Mouse (Mus musculus): Measurements from ENCODE around the gene Bcl7a. TPM values are rescaled to one million over a fixed set of nuclear protein-coding genes. Genes with fewer than 3 reads are reported as not detected.

Bcl7a gene
- polyA plus RNA-seq, 1 experiment, result 28.9 TPM

DNA sequence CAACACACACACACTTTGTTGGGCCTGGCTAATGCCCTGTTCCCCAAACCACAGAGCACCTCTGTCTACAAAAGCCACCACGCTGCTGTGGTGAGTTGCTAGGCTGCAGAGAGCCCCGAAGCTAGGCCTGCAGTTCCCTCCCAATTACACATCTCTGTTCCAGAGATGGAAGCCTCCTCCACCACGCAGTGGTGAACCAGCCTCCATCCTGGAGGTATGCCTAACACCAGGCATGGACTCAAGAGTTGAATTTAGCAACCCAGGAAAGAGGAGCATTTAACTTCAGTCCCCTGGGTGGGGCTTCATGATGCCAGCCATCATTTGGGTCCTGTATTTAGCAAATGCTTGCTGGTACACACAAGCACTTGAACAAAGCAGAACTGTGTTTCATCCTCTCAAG is 5.2 kb upstream of the Bcl7a start:
- Histone ChIP-seq H3K27ac (ENCODE audit: insufficient read depth, low read length) (no peak overlapping the region), H3K27me3 (ENCODE audit: control insufficient read depth, insufficient read depth, low read length) (no peaks in the 10 kb centered on the region), H3K4me1 (ENCODE audit: control insufficient read depth, insufficient read depth, low read length) (peaks cover 2% of the 10 kb centered on the region; the same call in 1 of the 2 replicates), H3K4me3 (replicated peaks; ENCODE audit: insufficient read depth, low read depth, low read length) (no peak overlapping the region)
- no peak for DNase-seq
- TF ChIP-seq CTCF (IDR thresholded peaks at IDR 0.05; ENCODE audit: borderline replicate concordance, insufficient read depth, low read depth, low read length) (no peak), POLR2A (IDR thresholded peaks at IDR 0.05; ENCODE audit: borderline replicate concordance, insufficient read depth, low read length) (no peak)
- 66% methylated on average over 3 of the region's 3 CpGs for WGBS

DNA sequence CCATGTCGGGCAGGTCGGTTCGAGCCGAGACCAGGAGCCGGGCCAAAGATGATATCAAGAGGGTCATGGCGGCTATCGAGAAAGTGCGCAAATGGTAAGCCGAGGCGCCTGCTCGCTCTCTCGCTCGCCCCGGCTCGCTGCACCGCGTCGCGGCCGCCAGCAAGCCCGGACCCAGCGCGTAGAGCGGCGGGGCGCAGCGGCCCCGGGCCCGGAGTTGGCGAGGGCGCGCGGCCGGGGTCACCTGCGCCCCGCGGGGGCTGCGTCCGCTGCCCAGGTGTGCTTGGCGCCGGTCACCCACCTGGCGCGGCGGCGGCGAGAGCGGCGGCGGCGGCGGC is 961 bp downstream of the Bcl7a start:
- no peak for TF ChIP-seq POLR2A (IDR thresholded peaks at IDR 0.05; ENCODE audit: borderline replicate concordance, insufficient read depth, low read length)
- no peak for TF ChIP-seq CTCF (IDR thresholded peaks at IDR 0.05; ENCODE audit: borderline replicate concordance, insufficient read depth, low read depth, low read length)
- H3K4me3 ChIP-seq (replicated peaks; ENCODE audit: insufficient read depth, low read depth, low read length), result peak overlapping the region; percentile 62
- no peak for DNase-seq
- H3K27me3 ChIP-seq (ENCODE audit: control insufficient read depth, insufficient read depth, low read length), result no peaks in the 10 kb centered on the region
- peaks cover 8% of the 10 kb centered on the region for H3K4me1 ChIP-seq (ENCODE audit: control insufficient read depth, insufficient read depth, low read length)
- 0% methylated on average over 34 of the region's 51 CpGs for WGBS
- H3K27ac ChIP-seq (ENCODE audit: insufficient read depth, low read length), result peak overlapping the region; percentile 68

GRCm38 (mm10) chr5:123344963-123345852 is 1.6 kb downstream of the Bcl7a start:
- whole genome bisulfite sequencing, result under 1% methylated on average over 85 of the region's 87 CpGs

DNA sequence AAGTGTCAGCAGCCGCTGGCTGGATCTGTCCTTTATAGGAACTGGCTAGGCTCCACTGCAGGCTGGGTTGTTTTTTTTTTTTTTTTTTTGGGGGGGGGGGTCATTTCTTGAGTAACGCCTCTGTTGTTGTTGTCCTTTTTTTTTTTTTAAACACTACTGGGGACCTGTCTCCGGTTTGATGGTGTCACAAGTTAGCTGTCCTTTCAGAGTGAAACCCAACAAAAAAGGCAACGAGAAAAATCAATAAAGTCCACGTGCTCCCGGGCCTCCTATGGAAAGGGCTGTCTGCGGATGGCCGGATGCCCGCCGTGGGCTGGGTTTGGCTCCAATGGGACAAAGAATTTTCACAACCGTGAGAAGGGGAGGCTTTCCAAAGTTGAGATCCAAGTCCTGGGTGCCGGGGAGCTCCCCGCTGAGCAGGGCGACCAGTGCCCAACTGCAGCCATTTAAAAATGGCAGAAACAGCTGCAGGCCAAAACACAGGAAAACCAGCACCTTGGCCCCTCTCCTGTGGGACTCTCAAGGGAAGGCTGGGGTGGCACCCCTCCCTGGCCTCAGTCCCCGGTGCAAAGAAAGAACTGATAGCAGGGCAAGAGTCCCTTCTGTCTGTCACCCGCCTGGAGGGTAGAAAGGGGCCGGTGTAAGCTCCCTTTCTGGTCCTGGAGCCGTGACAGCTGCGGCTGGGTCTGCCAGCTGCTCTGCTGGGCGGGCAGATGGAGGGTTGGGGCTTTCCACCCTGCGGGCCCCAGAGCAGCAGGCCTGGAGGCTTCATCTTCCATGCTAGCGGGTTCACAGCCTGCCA is 2.4 kb downstream of the Bcl7a start:
- WGBS, result 2% methylated on average over 22 of the region's 22 CpGs
- Histone ChIP-seq H3K4me1 (ENCODE audit: control insufficient read depth, insufficient read depth, low read length) (peaks cover 14% of the 10 kb centered on the region), H3K4me3 (replicated peaks; ENCODE audit: insufficient read depth, low read depth, low read length) (peak overlapping the region; percentile 62), H3K27me3 (ENCODE audit: control insufficient read depth, insufficient read depth, low read length) (no peaks in the 10 kb centered on the region), H3K27ac (ENCODE audit: insufficient read depth, low read length) (peak overlapping the region; percentile 68; the same call in 1 of the 2 replicates)
- DNase-seq, result peak; percentile 53 to 56
- no peak for TF ChIP-seq CTCF (IDR thresholded peaks at IDR 0.05; ENCODE audit: borderline replicate concordance, insufficient read depth, low read depth, low read length)
- no peak for TF ChIP-seq POLR2A (IDR thresholded peaks at IDR 0.05; ENCODE audit: borderline replicate concordance, insufficient read depth, low read length)

More at GRCm38 (mm10) chr5:123344963-123345852, 1.6 kb downstream of the Bcl7a start:
- TF ChIP-seq CTCF (IDR thresholded peaks at IDR 0.05; ENCODE audit: borderline replicate concordance, insufficient read depth, low read depth, low read length) (no peak), POLR2A (IDR thresholded peaks at IDR 0.05; ENCODE audit: borderline replicate concordance, insufficient read depth, low read length) (no peak)
- Histone ChIP-seq H3K4me1 (ENCODE audit: control insufficient read depth, insufficient read depth, low read length) (peaks cover 9% of the 10 kb centered on the region), H3K4me3 (replicated peaks; ENCODE audit: insufficient read depth, low read depth, low read length) (peak overlapping the region; percentile 62), H3K27me3 (ENCODE audit: control insufficient read depth, insufficient read depth, low read length) (no peaks in the 10 kb centered on the region), H3K27ac (ENCODE audit: insufficient read depth, low read length) (peak overlapping the region; percentile 68)
- DNase-seq, result peak; percentile 61 to 69

- 60% methylated on average over 7 of the region's 7 CpGs for WGBS
Measured at GRCm38 (mm10) chr5:123346701-123347270, 3.2 kb downstream of the Bcl7a start.

GRCm38 (mm10) chr5:123347985-123348384 is 4.4 kb downstream of the Bcl7a start:
- 71% methylated on average over 2 of the region's 2 CpGs for WGBS
- H3K4me1 ChIP-seq (ENCODE audit: control insufficient read depth, insufficient read depth, low read length), result peaks cover 30% of the 10 kb centered on the region
- no peak for DNase-seq
- H3K27ac ChIP-seq (ENCODE audit: insufficient read depth, low read length), result no peak overlapping the region
- H3K4me3 ChIP-seq (replicated peaks; ENCODE audit: insufficient read depth, low read depth, low read length), result no peak overlapping the region
- TF ChIP-seq CTCF (IDR thresholded peaks at IDR 0.05; ENCODE audit: borderline replicate concordance, insufficient read depth, low read depth, low read length), result no peak
- no peak for TF ChIP-seq POLR2A (IDR thresholded peaks at IDR 0.05; ENCODE audit: borderline replicate concordance, insufficient read depth, low read length)
- no peaks in the 10 kb centered on the region for H3K27me3 ChIP-seq (ENCODE audit: control insufficient read depth, insufficient read depth, low read length)

More at GRCm38 (mm10) chr5:123346701-123347270, 3.2 kb downstream of the Bcl7a start:
- Histone ChIP-seq H3K27me3 (ENCODE audit: control insufficient read depth, insufficient read depth, low read length) (no peaks in the 10 kb centered on the region), H3K4me3 (replicated peaks; ENCODE audit: insufficient read depth, low read depth, low read length) (peak overlapping the region; percentile 62), H3K4me1 (ENCODE audit: control insufficient read depth, insufficient read depth, low read length) (peaks cover 18% of the 10 kb centered on the region), H3K27ac (ENCODE audit: insufficient read depth, low read length) (no peak overlapping the region)
- TF ChIP-seq CTCF (IDR thresholded peaks at IDR 0.05; ENCODE audit: borderline replicate concordance, insufficient read depth, low read depth, low read length) (no peak), POLR2A (IDR thresholded peaks at IDR 0.05; ENCODE audit: borderline replicate concordance, insufficient read depth, low read length) (no peak)
- no peak for DNase-seq

DNA sequence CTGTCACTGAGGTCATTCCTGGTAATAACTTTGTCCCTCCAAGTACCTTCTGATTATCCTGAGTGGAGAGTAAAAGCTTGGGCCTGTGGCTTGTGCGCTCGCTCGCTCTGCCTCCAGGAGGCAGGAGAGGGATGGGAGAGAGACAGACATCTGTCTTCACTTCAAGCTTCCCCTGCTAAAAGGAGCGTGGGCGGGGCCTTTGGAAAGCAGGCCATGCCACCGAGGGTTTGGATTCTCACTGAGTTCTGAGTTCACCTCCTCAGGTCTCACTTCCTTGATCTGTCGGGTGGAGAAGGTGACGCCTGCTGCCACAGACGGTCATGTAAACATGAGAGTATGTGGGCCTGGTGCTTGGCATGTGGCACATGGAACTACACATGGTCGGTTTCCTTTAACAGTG is 6.8 kb downstream of the Bcl7a start:
- 33% methylated on average over 10 of the region's 10 CpGs for WGBS
- DNase-seq, result peak in 1 of 2 experiments; percentile 40

More for the DNA sequence above, 6.8 kb downstream of the Bcl7a start:
- no peaks in the 10 kb centered on the region for H3K27me3 ChIP-seq (ENCODE audit: control insufficient read depth, insufficient read depth, low read length)
- peaks cover 28% of the 10 kb centered on the region for H3K4me1 ChIP-seq (ENCODE audit: control insufficient read depth, insufficient read depth, low read length)
- H3K4me3 ChIP-seq (replicated peaks; ENCODE audit: insufficient read depth, low read depth, low read length), result no peak overlapping the region
- no peak overlapping the region for H3K27ac ChIP-seq (ENCODE audit: insufficient read depth, low read length)
- TF ChIP-seq POLR2A (IDR thresholded peaks at IDR 0.05; ENCODE audit: borderline replicate concordance, insufficient read depth, low read length), result no peak
- peak; percentile 21; the same call in 1 of the 2 replicates for TF ChIP-seq CTCF (IDR thresholded peaks at IDR 0.05; ENCODE audit: borderline replicate concordance, insufficient read depth, low read depth, low read length)

Measured in cerebellum, adult 2 months (tissue).